In genomic region chr3:96440578-96440977, GRCm38 (mm10) we compare ENCODE assay signal across 8 mouse cellular contexts. TPM values are rescaled to one million over a fixed set of nuclear protein-coding genes. Genes with fewer than 3 reads are reported as not detected.
A peak's percentile ranks its signal among the peaks of the same experiment; 100 is the strongest.
DNase-seq lines count a peak whose midpoint lies in the region; ATAC-seq lines count a peak whose summit lies in the region.

No protein-coding gene starts in this region.

- peak overlapping the region; percentile 30 for H3K4me3 ChIP-seq in limb, embryonic 12.5 days (replicated peaks)
- peak overlapping the region; percentile 46 for H3K4me3 ChIP-seq in midbrain, embryonic 15.5 days

- H3K4me2 ChIP-seq in limb, embryonic 12.5 days: peak overlapping the region; percentile 52
- H3K4me2 ChIP-seq in midbrain, embryonic 15.5 days: peak overlapping the region; percentile 77

- H3K9me3 ChIP-seq in limb, embryonic 12.5 days: no peaks in the 10 kb centered on the region
- no peaks in the 10 kb centered on the region for H3K9me3 ChIP-seq in midbrain, embryonic 15.5 days

- peak; percentile 13 for DNase-seq in ovary, postnatal 10 days (ENCODE audit: low spot score)
- no peak for DNase-seq in ovary, adult 18-20 months (ENCODE audit: low spot score)
- peak; percentile 69 for DNase-seq in embryo, embryonic 11.5 days (ENCODE audit: low read depth, low spot score)
- peak; percentile 70 for DNase-seq in heart, adult 8-10 months (ENCODE audit: low spot score)
- peak; percentile 48 to 77 for DNase-seq in kidney, adult 8-10 months
- peak; percentile 71 to 82 for DNase-seq in spleen, postnatal 10 days (ENCODE audit: low spot score in 2 of 2)

- H3K9ac ChIP-seq in limb, embryonic 12.5 days (replicated peaks): 0 out of 2 replicates have a peak overlapping the region, but pooled peaks have one; percentile 32
- peak overlapping the region; percentile 65 for H3K9ac ChIP-seq in midbrain, embryonic 15.5 days

- no peak overlapping the region for H3K27ac ChIP-seq in limb, embryonic 12.5 days
- H3K27ac ChIP-seq in midbrain, embryonic 15.5 days: no peak overlapping the region

- no peaks in the 10 kb centered on the region for H3K36me3 ChIP-seq in limb, embryonic 12.5 days
- H3K36me3 ChIP-seq in midbrain, embryonic 15.5 days (replicated peaks): no peaks in the 10 kb centered on the region

- H3K4me1 ChIP-seq in limb, embryonic 12.5 days (replicated peaks): peaks cover 4% of the 10 kb centered on the region; the same call in 1 of the 2 replicates
- peaks cover 8% of the 10 kb centered on the region for H3K4me1 ChIP-seq in midbrain, embryonic 15.5 days

- WGBS in limb, embryonic 12.5 days: 0% methylated on average over 13 of the region's 13 CpGs
- 0% methylated on average over 13 of the region's 13 CpGs for WGBS in midbrain, embryonic 15.5 days

- no peak for ATAC-seq in limb, embryonic 12.5 days (ENCODE audit: insufficient number of reproducible peaks, insufficient read depth, low FRiP score, low TSS enrichment, low read depth)
- no peak for ATAC-seq in midbrain, embryonic 15.5 days (replicated peaks)

- peaks cover 83% of the 10 kb centered on the region for H3K27me3 ChIP-seq in limb, embryonic 12.5 days
- peaks cover 84% of the 10 kb centered on the region for H3K27me3 ChIP-seq in midbrain, embryonic 15.5 days (replicated peaks)

RNA-seq across cellular contexts. Expression of gene BC107364, which starts 11.5 kb away (rescaled TPM):
- total RNA-seq in heart, adult 8-10 months (2022): not detected
- polyA plus RNA-seq in limb, embryonic 12.5 days (2016; fragmentation: Nextera tagmentation; extraction: Ambion mirVana): not detected in 2 replicates
- not detected in 2 replicates for polyA plus RNA-seq in midbrain, embryonic 15.5 days (2015; fragmentation: Nextera tagmentation; extraction: Ambion mirVana)
